Mouse (Mus musculus): ENCODE data around the gene Palm2.

Palm2 gene

GRCm38 (mm10) chr4:57716735-57717134 lies 282.7 kb downstream of the Palm2 start:
- no peak for DNase-seq

- DNase-seq, result no peak
These were observed 283.3 kb downstream of the Palm2 start, which contains the start of gene Akap2 for GRCm38 (mm10) chr4:57717354-57717753. Gene Akap2, plus strand, starts transcription at chr4:57717657.

GRCm38 (mm10) chr4:57719370-57719769 lies 285.3 kb downstream of the Palm2 start:
- DNase-seq, result no peak

GRCm38 (mm10) chr4:57720869-57721361 lies 286.9 kb downstream of the Palm2 start:
- peak; percentile 52 for DNase-seq

GRCm38 (mm10) chr4:57722296-57722695 lies 288.2 kb downstream of the Palm2 start:
- no peak for DNase-seq

DNA sequence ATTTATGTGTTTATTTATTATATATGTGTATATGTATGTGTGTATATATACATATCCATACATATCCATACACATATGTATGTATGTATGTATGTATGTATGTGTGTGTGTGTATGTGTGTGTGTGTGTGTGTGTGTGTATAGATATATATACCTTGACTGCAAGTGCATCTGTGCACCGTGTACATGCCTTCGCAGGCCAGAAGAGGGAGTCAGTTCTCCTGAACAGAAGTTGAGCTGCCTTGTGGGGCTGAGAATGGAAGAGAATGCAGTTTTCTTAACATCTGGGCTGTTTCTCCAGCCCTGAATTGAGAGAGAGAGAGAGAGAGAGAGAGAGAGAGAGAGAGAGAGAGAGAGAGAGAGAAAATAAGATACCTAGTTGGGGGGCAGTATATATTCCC lies 289.6 kb downstream of the Palm2 start:
- DNase-seq, result peak; percentile 46

DNA sequence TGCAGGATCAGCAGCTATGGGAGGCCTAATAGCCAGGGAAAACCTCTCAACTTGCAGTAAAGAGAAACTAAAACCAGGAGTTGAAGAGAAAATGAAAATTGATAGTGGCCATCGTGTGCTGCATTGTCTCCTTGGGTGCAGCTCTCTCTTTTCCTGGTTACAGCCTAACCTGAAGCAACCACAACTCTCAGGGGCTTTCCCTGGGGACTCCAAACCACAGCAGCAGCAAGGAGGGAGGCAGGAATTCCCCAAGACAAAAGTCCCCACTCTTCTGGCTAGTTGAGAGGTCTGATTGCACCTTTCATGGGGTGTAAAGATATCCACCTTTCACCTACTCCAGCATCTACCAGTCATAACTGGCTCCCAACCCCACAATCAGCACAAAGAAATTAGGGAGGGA lies 291.5 kb downstream of the Palm2 start:
- no peak for DNase-seq

GRCm38 (mm10) chr4:57728611-57729183 lies 294.6 kb downstream of the Palm2 start:
- DNase-seq, result no peak

DNA sequence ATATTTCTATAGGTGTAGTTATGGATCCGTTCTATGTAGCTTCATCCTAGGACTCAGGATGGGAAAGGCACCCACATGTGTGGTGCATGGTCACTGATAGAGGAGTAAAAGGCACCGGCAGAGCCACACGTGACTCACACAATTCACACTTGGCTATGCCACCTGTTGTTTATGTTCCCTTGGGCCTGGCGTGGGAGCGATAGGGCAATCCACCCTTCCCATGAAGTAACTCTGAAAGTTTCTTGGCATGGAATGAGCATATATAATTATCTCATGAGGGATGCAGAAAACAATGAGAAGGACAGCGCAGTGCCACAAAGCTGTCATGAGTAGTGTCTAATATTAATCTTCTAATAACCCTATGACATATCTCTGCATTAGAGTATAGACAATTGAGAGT lies 296.0 kb downstream of the Palm2 start:
- no peak for DNase-seq

DNA sequence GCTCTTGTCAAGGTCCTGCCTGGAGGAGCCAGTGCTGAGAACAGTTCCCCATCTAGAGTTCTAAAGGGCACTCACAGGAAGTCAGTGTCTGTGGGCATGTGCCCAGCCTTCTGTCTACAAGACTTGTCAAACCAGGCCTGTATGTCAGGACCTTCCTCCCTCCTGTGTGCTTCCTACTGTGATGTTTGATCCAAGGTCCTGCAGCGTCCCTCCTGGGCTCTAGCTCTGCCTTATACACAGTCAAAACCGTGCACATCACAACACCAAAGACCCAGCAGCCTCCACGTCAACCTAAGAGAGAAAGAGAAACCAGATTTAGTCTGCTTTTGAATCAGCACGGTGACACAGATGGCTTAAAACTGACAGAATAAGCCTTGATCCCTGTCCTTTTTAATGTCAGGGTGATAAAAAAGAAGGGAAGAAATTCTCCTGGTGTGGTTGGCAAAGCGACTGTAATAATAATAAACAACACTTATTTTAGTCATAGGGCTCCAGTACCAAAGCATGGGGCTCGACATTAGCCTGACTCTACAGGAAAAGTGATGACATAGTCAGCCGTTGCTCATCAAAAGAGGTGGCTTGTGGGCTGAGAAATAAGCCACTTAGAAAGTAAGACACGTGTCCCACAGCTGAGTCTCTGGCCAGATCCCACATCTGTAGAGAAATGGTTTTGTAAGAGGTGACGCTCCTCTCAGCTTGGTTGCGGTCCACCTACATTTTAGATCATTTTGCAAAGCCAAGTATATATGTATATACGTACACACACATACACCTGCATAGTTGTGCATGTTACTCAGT lies 297.0 kb downstream of the Palm2 start:
- peak; percentile 39 for DNase-seq

GRCm38 (mm10) chr4:57732351-57732750 lies 298.3 kb downstream of the Palm2 start:
- DNase-seq, result no peak

GRCm38 (mm10) chr4:57733445-57733844 lies 299.4 kb downstream of the Palm2 start:
- no peak for DNase-seq

GRCm38 (mm10) chr4:57735426-57735825 lies 301.4 kb downstream of the Palm2 start:
- no peak for DNase-seq

GRCm38 (mm10) chr4:57738856-57739552 lies 305.0 kb downstream of the Palm2 start:
- no peak for DNase-seq

DNA sequence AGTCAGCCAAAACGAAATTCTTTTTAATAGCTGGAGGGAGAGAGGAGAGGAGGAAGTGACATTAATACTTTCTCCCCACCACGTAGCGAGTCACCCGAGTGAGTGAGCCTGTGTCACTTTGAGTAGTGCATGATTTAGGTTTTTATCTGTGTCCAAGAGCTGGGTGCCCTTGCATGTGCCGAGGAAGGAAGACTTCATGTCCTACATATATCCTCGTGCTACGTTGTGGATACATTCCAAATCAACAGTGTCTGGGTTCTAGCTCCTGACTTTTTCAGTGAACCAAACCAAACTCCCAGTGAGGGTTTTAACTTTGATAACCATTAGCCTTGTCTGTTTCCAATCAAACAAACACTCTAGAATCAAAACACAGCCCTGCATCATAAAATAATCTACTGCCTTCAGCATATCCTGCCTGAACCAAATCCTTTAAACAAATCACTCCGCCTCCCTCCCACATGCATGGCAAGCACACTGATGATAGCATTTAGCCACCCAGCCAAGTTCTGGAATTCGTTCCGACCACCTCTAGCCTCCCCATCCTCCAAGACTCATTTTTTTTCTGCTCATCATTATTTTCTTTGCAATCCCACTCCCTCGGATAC lies 309.4 kb downstream of the Palm2 start:
- no peak for DNase-seq

DNA sequence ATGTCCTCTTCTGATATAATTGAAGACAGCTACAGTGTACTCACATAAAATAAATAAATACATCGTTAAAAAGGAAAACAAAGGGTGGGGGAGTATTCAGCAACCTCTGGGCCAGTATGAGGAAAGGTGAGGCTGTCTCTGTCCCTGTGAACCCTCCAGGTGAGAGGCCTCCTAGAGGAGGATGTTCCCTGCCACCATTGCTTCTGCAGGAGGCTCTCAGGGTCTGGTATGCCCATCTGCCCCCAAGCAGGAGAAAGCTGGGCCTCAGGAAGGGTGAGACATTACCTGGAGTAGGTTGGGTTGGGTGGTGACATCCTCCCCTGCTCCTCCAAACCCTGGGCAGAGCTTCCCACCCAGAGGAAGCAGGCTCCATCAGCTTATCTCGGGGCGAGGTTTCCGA lies 316.6 kb downstream of the Palm2 start:
- no peak for DNase-seq

DNA sequence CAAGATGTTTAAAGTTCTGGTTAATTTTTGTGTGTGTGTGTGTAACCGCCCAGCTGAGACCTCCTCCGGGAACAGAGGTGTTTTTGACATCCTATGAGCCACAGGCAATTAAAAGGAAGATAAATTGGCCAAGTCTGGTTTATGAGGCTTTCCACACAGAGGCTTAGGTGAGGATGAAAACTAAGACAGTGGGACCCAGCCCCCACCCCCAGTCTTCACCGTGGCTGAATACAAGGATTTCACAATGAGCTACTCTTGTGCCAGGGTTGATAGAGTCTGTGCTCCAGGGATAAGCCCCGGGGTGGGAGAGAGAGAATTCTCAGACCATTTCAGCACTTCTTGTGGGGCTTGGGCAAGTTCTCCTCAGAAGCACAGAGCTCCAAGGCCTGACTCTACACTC lies 317.0 kb downstream of the Palm2 start:
- no peak for DNase-seq

DNA sequence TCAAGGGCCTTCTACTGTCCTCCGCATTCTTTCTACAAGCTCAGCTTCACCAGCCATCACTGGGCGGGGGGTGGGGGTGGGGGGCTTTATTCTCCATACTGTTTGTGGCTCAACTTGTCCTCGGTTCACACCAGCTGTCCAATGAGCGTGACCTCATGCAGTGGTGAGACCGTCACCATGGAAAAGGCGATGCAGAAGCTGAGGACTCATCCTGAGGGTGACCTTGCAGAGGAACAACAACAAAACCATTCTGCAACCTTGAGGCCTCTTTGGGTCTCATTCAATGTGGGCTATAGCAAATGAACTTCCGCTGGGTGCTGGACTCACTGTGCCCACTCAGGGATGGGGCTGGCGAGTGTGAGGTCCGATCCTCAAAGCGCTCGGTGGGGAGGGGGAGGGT lies 317.5 kb downstream of the Palm2 start:
- DNase-seq, result no peak

DNA sequence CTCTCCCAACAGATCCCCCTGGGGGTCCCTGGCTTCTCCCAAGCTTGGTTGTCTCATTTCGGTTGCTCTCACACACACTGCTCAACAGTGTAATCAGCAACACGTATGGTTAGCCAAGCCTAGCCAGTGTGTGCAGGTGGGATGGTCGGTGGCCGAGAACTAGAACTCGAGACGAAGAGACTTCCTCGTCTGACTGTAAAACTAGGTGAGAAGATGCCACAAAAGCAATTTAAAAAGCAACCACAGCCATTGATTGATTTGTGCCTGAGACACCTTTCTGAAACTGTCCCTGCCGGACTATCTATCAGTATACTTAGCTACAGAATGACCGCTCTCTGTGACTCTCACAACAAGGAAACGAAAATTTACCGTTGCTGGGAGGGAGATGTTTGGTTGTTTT lies 321.0 kb downstream of the Palm2 start:
- DNase-seq, result no peak

GRCm38 (mm10) chr4:57757997-57758396 lies 323.9 kb downstream of the Palm2 start:
- DNase-seq, result no peak

Data from thymus, postnatal 25 days (tissue).